Mouse (Mus musculus) layer of hippocampus, postnatal 14 days (tissue): Measurements from ENCODE around the gene Gm13420. TPM values are rescaled to one million over a fixed set of nuclear protein-coding genes. Genes with fewer than 3 reads are reported as not detected.
"Not testable (repeated sequence)": the region's sequence is repeated elsewhere in the genome, so short reads cannot be mapped to it uniquely, and the experiment has no call there.

Experiments
- DNase-seq, 2 experiments: peaks; one replicate each; pipeline ENCODE4 v3.0.0; 2021 to 2022; ENCODE audit warnings: low spot score in 2 of 2, mixed read lengths in 1 of 2
- long read RNA-seq, 2 experiments: library from polyadenylated mRNA; stranded (forward); transcript quantifications; one replicate each; pipeline ENCODE4 v2.0.0; 2021
- total RNA-seq, 2 experiments: library from RNA; stranded (reverse); gene quantifications; 2 replicates each; pipeline ENCODE4 v1.2.3; 2021

The Gm13420 gene
- 1 to 10 TPM in 1 of 2 experiments, under 1 TPM in 1; 0.60 to 1.4 TPM for total RNA-seq
- long read RNA-seq, experiment 1: 0 reads
- long read RNA-seq, experiment 2, partial matches to known transcripts: 1 of 1 reads
- long read RNA-seq, experiment 2, other reads (novel, unspliced or antisense): 0 of 1 reads

GRCm38 (mm10) chr2:29751497-29751896 lies at the start of gene Gm13420:
Gene Gm13420 (minus strand): TSS chr2:29751685.
- DNase-seq: no peak

- DNase-seq: no peak
Measured at GRCm38 (mm10) chr2:29792772-29793487, 41.4 kb upstream of the Gm13420 start.

- DNase-seq: peak; percentile 79 to 85
Measured at GRCm38 (mm10) chr2:29787937-29788681, 36.6 kb upstream of the Gm13420 start, which contains the start of gene Trub2. Gene Trub2 (minus strand): TSS chr2:29788502.

- peak; percentile 89 to 96 for DNase-seq
Measured at GRCm38 (mm10) chr2:29787104-29787917, 35.8 kb upstream of the Gm13420 start, which contains the start of gene Coq4. Gene Coq4 (plus strand): TSS chr2:29787493.

DNA sequence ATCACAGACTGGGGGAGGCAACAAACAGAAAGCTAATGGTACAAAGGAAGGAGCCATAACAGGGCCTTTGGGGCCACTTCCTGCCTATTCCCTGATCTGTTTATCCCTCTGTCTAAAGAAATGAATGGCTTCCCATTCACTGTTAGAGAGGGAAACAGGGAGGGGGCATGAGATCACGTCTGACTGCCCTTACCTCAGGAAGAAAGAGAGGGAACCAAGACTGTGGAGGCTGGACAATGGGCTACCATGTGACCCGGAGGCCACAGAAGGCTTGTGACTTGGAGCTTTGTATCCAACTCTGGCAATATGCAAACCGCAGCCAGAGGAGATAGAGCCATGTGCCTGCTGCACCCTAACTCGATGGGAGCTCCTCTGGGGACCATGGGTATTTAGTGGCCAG lies 32.8 kb upstream of the Gm13420 start:
- no peak for DNase-seq

DNA sequence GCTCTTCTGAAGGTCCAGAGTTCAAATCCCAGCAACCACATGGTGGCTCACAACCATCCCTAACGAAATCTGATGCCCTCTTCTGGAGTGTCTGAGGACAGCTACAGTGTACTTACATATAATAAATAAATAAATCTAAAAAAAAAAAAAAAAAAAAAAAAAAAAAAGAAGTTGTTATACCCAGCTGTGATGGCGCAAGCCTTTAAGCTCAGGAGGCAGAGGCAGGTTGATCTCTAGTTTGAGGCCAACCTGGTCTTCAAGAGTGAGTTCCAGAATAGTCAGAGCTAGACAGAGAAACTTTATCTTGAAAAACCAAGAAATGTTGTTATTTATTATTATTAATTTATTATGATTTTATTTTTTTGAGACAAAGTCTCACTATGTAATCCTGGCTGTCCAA lies 29.8 kb upstream of the Gm13420 start:
- not testable (repeated sequence) for DNase-seq

DNA sequence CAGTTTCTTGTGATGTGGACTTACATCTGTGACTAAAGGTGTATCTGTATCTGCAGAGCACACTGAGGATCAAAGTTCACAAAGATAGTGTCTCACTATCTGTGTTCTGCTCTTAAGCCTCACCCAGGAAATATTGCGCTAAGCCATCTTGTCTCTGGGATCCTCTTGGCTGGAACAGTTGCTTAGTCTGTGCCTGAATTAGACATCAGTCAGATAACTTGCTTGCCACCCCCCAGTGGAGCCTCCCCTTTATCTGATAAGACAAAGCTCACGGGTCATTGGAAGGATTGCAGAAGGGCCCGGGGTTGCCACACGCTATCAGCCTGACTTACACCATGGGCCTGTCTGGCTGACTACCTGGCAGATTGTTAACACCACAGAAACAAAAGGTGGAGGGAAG lies 21.8 kb upstream of the Gm13420 start:
- DNase-seq: no peak

- no peak for DNase-seq
Measured at GRCm38 (mm10) chr2:29771611-29772461, 20.4 kb upstream of the Gm13420 start.

GRCm38 (mm10) chr2:29770162-29770561 lies 18.7 kb upstream of the Gm13420 start:
- DNase-seq: no peak

DNA sequence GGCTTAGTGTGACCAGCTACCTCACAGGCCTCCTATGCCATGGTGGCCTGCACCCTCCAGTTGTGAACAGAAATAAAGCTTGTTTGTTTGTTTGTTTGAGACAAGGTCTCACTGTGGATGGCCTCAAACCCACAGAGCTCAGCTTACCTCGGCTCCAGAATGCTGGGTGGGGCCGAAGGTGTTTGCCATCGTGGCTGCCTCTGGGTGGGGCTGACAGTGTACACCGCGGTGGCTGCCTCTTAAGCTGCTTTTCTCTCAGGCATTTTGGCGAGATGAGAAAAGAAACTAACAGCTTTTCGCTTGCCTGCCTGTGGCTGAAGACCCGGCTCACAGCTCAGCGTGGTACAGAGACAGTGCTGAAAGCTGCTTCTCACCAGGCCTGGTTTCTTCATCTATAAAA lies 17.4 kb upstream of the Gm13420 start:
- no peak for DNase-seq

DNA sequence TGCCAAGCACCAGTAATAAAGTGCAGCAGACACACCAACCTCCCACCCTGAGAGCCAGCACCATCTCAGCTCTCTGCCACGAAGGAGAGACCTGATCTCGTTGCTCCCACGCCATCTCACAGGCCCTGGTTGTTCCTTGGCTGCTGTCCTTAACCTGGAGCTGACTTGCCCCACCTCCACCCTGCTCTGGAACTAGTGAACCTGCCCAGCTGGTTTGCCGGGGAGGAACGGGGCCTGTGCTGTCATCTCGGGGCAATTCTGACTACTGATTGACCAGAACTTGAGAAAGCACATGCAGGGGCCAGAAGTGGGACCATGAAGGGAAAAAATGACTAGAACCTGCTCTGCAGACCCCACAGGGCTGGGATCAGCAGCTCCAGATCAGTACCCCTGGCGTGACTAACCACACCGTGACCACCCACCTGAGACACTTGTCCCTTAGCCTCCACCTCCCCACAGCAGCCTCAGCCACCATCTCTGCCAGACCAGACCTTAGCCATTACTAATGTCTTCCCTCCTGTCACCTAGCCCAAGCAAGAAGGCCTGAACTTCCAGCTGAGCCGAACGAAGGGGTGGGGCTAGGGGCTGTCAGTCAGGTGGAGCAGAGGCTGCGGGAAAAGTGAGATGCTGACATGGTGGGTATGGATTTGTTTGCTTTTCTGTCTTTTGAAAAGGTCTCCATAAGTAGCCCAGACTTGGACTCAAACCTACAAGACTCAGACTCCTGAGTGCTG lies 16.7 kb upstream of the Gm13420 start:
- DNase-seq: no peak

DNA sequence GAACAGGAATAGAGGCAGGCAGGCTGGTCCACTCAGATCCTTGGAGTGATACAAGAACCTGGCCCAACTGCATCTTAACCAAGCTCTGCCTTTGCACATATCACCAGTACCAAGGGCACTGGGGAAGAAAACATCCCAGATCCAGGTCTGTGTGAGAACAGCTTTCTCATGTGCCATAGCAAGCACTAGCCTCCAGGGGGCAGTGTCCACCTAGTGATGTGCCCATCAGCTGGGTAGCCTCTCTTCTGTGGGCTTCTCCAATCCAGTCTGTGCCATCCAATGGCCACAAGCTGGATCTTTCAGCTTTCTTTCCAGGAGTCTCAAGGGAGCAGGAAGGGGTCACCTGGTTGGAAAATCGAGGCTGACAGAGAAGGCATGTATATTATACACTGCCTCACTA lies 13.3 kb upstream of the Gm13420 start:
- peak; percentile 36 to 59 for DNase-seq

DNA sequence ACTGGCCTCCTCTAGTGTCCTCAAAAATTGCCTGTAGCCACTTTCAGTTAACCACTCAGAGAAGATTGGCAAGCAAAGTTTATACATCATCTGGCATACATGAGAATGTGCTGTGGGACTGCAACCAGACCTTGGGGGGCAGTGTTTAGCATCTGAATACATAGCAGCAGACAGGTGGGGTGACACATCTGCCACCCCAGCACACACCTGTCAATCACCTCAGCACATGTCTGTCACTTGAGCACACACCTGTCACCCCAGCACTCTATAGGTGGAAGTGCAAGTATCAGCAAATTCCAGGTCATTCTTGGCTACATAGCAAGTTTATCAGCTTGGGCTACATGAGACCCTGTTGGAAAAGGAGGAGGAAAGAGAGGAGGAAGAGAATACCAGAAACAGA lies 4.2 kb upstream of the Gm13420 start:
- DNase-seq: no peak

DNA sequence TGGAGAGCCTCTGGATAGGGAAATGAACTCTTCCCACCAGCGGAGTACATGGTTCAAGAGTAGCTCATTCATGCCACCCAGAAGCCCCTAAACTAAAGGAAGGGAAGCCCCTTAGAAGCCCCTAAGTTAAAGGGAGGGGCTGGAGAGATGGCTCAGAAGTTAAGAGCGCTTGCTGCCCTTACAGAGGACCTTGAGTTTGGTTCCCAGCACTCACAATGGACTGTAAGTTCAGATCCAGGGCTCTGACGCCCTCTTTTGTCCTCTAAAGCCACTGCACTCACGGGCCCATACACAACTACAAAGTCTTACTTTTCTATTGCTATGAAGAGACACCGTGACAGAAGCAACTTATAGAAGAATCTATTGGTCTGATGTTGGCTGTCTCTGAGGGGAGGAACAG lies 912 bp upstream of the Gm13420 start:
- DNase-seq: no peak

DNA sequence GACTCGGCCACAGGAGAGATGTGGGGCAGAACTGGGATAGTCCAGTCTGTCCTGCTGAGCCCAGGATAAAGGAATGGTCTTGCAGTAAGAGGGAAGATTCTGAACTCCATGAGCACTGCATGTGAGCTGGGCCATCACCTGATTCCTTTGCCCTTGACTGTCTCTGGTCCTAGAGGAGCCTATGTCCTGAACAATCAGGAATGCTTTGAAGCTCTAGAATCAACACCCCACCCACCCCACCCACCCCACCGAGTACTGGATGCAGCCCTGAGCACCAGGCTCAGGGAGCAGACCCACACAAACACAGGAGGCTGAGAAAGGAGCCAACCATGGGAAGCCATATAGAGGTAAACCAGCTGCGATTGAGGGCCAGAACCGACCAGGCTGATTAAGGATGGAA lies 3.0 kb downstream of the Gm13420 start:
- DNase-seq: no peak

DNA sequence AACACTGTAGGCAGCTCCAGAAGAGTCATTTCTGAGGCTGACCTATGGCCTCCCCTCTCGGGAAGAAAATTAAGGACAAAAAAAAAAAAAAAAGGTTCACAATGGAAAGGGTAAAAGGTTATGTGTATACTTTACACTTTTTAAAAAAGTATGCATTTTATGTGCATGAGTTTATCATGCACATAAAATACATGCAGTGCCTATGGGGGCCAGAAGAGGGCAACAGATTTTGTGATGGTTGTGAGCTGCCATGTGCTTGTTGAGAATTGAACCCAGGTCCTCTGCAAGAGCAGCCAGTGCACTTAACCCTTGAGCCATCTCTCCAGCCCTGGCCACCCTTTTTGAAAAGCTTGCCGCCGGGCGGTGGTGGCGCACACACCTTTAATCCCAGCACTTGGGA lies 3.6 kb downstream of the Gm13420 start:
- no peak for DNase-seq

DNA sequence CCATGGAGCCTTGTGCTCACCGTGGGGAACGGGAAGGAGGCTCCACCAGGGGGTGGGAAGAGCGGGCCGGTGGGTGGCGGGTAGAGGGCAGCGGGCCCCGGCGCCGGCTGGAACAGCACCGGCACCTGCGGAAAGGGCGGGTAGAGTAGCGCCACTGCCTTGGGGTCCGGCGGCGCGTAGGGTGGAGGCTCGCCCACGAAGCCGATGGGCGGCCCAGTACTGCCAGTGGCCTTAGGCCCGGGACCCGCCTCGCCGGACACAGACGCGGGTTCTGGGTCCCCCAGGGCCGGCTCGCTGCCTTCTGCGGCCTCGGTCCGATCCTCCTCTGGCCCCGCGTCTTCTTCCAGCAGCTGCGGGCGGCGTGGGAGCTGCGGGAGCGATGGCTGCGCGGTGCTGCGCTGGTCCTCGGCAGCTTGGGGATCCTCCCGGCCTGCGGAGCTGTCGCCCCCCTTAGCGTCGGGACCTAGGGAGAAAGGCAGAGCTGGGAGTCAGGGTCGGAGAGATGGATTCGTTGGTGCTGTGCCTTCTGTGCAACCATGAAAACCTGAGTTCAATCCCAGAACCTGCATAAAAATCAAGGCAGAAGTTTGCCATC lies 4.2 kb downstream of the Gm13420 start:
- DNase-seq: no peak

DNA sequence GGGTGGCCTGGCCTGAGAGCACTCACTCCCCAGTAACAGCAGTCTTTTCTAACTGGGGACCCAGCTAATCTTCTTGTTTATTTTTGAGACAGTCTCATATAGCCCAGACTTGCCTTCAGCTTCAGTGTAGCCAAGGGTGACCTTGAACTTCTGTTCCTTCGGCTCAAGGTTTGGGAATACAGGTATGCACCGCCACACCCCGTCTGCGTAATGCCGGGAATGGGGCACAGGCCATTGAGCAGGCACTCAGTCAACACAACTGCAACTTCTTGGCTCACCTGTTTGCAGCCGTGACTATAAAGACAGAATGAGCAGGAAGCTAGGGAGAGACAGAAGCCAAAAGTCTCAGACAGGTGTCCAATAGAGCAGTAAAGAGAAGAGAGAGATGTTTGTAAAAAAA lies 7.2 kb downstream of the Gm13420 start:
- DNase-seq: no peak

GRCm38 (mm10) chr2:29741207-29741606 lies 10.3 kb downstream of the Gm13420 start:
- DNase-seq: no peak
